Mouse (Mus musculus): ENCODE measurements around the gene Ube2q1.
"Not testable (repeated sequence)": the region's sequence is repeated elsewhere in the genome, so short reads cannot be mapped to it uniquely, and the experiment has no call there.

The Ube2q1 gene

GRCm38 (mm10) chr3:89788680-89789352 lies 15.4 kb downstream of the Ube2q1 start:
- DNase-seq (ENCODE audit: low spot score in 2 of 2): peak in 1 of 2 experiments; percentile 28

DNA sequence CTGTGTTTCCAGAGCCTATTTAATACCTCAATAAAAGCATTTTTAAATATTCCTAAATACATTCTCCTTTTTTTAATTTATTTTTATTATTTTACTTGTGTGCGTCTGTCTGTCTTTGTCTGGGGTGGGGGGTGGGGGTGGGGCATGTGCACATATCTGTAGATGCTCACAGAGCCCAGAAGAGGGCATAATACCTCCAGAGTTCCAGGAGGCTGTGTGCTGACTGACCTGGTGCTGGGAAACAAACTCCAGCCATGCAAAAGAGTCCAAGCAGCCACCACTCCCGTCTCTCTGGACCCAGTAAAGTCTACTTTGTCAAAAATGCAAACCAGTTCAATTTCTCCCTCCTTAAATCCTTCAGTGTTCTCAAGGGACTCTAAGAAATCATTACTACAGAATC lies 21.2 kb downstream of the Ube2q1 start:
- no peak for DNase-seq (ENCODE audit: low spot score in 2 of 2)

- DNase-seq (ENCODE audit: low spot score in 2 of 2): no peak
Measured at GRCm38 (mm10) chr3:89795746-89796145, 22.3 kb downstream of the Ube2q1 start.

- DNase-seq (ENCODE audit: low spot score in 2 of 2): no peak
Measured at GRCm38 (mm10) chr3:89796358-89796757, 22.9 kb downstream of the Ube2q1 start.

GRCm38 (mm10) chr3:89798518-89798917 lies 25.1 kb downstream of the Ube2q1 start:
- DNase-seq (ENCODE audit: low spot score in 2 of 2): no peak

GRCm38 (mm10) chr3:89799476-89799875 lies 26.1 kb downstream of the Ube2q1 start:
- no peak for DNase-seq (ENCODE audit: low spot score in 2 of 2)

DNA sequence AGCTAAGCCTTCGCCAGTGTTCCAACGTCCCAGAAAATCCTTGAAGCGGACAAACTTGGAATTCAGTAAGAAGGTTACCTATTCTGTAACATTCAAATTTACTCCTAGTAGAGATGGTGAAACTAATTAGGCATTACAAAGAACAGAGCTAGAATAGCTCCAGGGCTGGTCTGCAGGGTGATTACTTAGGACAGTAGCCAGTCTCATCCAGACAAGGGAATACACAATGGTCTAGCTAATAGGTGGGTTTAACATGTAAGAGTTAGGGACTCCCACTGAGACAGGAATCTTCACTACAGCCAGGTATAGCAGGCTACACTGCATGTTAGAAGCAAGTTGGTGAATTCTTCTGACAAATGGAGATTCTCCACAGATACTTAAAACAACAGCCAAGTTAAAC lies 26.7 kb downstream of the Ube2q1 start:
- not testable (repeated sequence) for DNase-seq (ENCODE audit: low spot score in 2 of 2)

- DNase-seq (ENCODE audit: low spot score in 2 of 2): no peak
Measured at GRCm38 (mm10) chr3:89800774-89801506, 27.5 kb downstream of the Ube2q1 start.

DNA sequence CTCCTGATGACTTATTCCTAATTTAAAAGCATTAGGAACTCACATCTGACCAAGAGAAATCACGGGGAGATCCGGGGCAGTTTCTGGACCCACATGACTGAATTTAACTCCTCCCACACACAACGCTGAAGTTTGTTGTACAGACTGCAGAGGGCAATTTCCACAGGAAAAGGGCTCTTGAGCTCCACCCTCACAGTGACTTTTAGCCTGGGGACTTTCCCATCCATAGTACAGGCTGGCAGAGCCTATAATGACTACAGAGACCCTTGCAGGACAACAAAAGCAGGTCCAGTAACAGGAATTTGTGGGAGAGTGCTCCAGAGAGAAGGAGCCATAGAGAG lies 28.1 kb downstream of the Ube2q1 start:
- DNase-seq (ENCODE audit: low spot score in 2 of 2): no peak

GRCm38 (mm10) chr3:89802876-89803275 lies 29.5 kb downstream of the Ube2q1 start:
- DNase-seq (ENCODE audit: low spot score in 2 of 2): no peak

GRCm38 (mm10) chr3:89805179-89805578 lies 31.8 kb downstream of the Ube2q1 start:
- DNase-seq (ENCODE audit: low spot score in 2 of 2): no peak

- DNase-seq (ENCODE audit: low spot score in 2 of 2): no peak
Measured at GRCm38 (mm10) chr3:89806751-89807150, 33.3 kb downstream of the Ube2q1 start.

- no peak for DNase-seq (ENCODE audit: low spot score in 2 of 2)
Measured at GRCm38 (mm10) chr3:89807171-89807570, 33.8 kb downstream of the Ube2q1 start.

- DNase-seq (ENCODE audit: low spot score in 2 of 2): no peak
Measured at GRCm38 (mm10) chr3:89807881-89808280, 34.5 kb downstream of the Ube2q1 start.

DNA sequence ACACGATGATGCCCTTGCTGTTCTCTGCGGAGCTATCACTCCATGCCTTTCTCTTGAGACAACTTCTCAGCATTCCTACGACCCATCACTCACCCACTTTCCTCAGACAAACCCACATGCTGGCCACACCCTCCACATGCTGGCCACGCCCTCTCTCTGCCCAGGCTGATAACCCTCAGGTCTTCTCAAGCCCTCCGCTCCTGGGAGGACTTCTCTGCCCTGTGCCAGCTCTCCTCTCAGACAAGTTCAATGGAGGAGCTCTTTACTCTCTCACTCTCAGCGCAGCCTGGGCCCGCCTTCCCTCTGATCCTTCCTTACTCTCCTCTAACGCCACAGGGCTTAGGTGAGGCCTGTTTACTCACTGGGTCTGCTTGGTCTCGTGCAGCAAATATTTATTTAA lies 35.2 kb downstream of the Ube2q1 start:
- DNase-seq (ENCODE audit: low spot score in 2 of 2): no peak

DNA sequence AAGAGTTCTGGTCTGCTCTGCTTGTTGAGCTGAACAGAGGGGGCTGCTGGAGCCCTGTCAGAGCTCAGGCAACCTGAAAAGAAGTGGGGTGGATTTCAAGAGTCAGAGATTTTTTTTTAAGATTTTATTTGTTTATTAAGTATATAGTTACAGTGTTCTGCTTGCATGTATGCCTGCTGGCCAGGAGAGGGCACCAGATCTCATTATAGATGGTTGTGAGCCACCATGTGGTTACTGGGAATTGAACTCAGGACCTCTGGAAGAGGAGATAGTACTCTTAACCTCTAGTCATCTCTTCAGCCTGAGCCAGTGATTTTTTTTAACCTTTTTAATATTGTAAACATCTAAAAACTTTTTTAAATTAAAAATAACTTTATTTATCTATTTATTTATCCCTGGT lies 37.4 kb downstream of the Ube2q1 start:
- DNase-seq (ENCODE audit: low spot score in 2 of 2): no peak

DNA sequence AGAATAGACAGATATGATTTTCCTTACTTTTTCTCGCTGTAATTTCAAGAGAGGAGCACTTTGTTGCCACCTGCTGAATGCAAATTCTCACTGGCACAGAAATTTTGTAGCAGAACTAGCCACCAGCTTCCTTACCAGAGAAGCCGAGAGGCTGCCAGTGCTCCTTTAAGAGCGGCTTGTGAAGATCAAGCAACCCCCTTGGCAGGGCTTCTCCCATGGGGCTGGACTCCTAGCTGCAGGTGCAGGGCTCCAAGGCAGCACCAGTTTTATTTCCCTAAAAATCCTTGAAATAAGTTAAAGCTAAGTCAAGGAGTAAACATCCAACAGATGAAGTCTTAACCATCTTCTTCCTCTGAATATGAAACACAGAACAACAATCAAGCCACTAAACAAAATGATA lies 38.8 kb downstream of the Ube2q1 start:
- DNase-seq (ENCODE audit: low spot score in 2 of 2): no peak

DNA sequence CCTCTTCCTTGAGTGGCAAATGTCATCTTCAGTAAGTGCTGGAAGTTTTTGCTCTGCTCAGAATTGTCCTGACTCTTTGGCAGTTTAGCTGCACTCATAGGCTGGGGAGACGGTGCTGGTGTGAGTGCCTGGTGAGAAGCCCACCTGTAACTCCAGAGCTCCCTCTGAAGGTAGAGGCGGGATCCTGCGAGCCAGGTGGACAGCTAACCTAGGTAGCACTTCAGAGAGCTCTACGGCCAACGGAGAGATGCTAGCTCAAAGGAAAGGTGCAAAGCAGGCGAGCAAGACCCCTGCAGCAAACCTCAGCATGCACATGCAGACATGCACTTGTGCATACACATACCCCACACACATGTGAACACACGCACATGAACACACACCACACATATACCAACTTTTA lies 40.6 kb downstream of the Ube2q1 start:
- DNase-seq (ENCODE audit: low spot score in 2 of 2): no peak

GRCm38 (mm10) chr3:89817056-89817455 lies 43.6 kb downstream of the Ube2q1 start:
- DNase-seq (ENCODE audit: low spot score in 2 of 2): peak in 1 of 2 experiments; percentile 11

DNA sequence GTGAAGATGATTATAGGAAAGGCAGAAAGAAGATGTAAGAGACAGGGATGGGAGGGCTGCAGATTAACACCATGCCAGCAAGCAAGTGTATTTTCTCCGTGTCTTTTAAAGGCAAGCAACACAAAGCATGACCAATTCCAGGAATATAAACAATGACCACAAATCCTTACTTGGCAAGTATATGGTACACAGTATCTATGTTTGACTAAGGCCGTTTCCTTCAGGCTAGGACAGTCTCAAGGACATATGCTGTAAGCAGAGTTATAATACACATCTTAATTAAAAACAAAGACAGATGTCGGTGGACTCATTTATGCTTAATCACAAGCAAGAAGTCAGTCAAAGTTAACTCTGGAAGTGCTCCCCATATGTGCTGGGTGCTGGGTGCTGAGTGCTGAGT lies 45.2 kb downstream of the Ube2q1 start:
- no peak for DNase-seq (ENCODE audit: low spot score in 2 of 2)

DNA sequence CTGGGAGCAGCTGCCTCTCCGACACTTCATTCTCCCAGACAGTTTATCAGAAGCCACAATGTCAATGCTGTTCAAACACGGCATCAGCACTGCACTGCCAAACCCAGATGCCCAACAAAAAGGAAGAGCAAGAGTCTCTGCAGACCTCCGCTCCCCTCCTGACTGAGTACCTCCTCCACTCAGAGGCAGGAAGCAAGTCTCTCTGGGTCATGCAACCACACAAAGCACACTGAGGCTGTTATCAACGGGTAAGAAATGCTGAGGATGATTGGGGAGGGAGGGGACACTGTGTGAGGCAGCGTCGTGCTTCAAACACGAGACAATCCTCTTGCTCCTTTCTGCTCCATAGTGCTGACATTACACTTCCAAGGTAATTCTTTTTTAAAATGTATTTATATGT lies 46.5 kb downstream of the Ube2q1 start:
- DNase-seq (ENCODE audit: low spot score in 2 of 2): no peak

DNA sequence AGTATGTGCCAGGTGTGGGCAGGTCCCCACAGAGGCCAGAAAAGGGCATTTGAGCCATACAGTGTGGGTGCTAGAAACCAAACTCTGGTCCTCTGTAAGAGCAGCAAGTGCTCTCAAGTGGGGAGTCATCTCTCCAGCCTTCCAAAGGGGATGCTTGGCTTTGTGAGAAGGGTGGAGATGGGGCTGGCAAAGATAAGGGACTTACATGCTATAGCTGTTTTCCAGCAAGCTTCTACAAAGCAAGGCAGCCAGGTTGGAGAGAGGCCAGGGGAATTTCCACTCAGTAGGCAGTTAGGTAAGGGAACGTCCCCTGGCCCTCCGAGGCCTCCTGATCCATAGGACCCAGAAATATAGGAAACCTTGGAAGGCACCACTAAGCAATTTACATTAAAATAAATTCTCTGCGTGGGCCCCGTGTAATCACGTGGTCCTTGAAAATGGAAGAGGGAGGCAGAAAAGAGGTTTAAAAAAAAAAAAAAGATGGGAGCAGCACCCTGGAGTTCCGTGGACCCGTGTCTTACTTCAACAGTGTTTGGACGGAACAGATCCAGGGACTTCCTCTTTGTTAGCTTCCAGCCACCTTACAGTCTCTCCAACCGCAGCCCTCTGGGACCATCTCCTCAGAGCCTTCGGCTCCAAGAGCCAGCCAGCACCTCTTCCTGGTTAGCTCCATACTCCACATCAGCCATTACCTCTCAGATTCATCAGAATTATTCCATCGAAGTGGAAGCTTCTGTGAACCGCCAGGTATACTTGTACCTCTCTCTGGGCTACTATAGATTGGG lies 47.1 kb downstream of the Ube2q1 start:
- DNase-seq (ENCODE audit: low spot score in 2 of 2): no peak

DNA sequence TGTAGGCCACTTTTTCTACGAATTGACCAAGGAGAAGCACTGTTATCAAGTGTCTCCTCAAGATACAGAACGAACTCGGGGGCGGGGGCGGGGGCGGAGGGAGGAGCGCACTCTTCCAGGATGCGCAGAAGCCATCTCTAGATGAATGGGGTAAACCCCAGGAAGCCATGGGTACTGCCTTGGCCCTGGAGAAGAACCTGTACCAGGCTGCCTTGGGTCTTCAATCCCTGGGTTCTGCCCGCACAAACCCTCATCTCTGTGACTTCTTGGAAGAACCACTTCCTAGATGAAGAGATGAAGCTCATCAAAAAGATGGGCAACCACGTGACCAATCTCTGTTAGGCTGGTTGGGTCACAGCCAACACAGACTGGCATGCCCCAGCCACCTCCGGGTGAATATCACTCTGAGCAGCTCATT lies 47.7 kb downstream of the Ube2q1 start:
- no peak for DNase-seq (ENCODE audit: low spot score in 2 of 2)

Measured in right cerebral cortex, adult 2 months (tissue).